Mouse (Mus musculus): ENCODE results near the gene Ap5m1. TPM values are rescaled to one million over a fixed set of nuclear protein-coding genes. Genes with fewer than 3 reads are reported as not detected.

The Ap5m1 gene
- 24.4 and 26.4 TPM in 2 replicates for polyA plus RNA-seq (2015; fragmentation: Nextera tagmentation; extraction: Ambion mirVana)

- Histone ChIP-seq H3K27ac (ENCODE audit: low read length) (peak within 1 kb of the TSS; percentile 99), H3K9me3 (replicated peaks; ENCODE audit: control insufficient read depth, low read length) (no peaks in the 10 kb centered on the region), H3K4me1 (ENCODE audit: control insufficient read depth, insufficient read depth, low read length) (peaks cover 11% of the 10 kb centered on the region), H3K36me3 (ENCODE audit: control insufficient read depth, insufficient read depth, low read length) (no peaks in the 10 kb centered on the region), H3K27me3 (ENCODE audit: control insufficient read depth, insufficient read depth, low read length) (no peaks in the 10 kb centered on the region), H3K4me2 (ENCODE audit: low read depth, low read length) (peak within 1 kb of the TSS; percentile 74), H3K4me3 (replicated peaks; ENCODE audit: low read length) (peak within 1 kb of the TSS; percentile 92), H3K9ac (ENCODE audit: low read length) (peak within 1 kb of the TSS; percentile 98)
- peak; percentile 30 for ATAC-seq (ENCODE audit: insufficient read depth, low FRiP score)
- under 1% methylated on average over 56 of the region's 62 CpGs for WGBS
Observed at GRCm38 (mm10) chr14:49065529-49066273, at the start of gene Ap5m1. TSS of gene Ap5m1 (plus strand) at chr14:49066097.

- no peak for ATAC-seq (ENCODE audit: insufficient read depth, low FRiP score)
- Histone ChIP-seq H3K4me1 (ENCODE audit: control insufficient read depth, insufficient read depth, low read length) (no peaks in the 10 kb centered on the region), H3K9me3 (replicated peaks; ENCODE audit: control insufficient read depth, low read length) (no peaks in the 10 kb centered on the region), H3K9ac (ENCODE audit: low read length) (no peak overlapping the region), H3K27me3 (ENCODE audit: control insufficient read depth, insufficient read depth, low read length) (no peaks in the 10 kb centered on the region), H3K36me3 (ENCODE audit: control insufficient read depth, insufficient read depth, low read length) (no peaks in the 10 kb centered on the region), H3K27ac (ENCODE audit: low read length) (no peak overlapping the region), H3K4me2 (ENCODE audit: low read depth, low read length) (no peak overlapping the region), H3K4me3 (replicated peaks; ENCODE audit: low read length) (no peak overlapping the region)
- 82% methylated on average over 5 of the region's 5 CpGs for WGBS
Observed at GRCm38 (mm10) chr14:49019765-49020164, 46.1 kb upstream of the Ap5m1 start.

GRCm38 (mm10) chr14:49027040-49027778 lies 38.7 kb upstream of the Ap5m1 start:
- Histone ChIP-seq H3K4me1 (ENCODE audit: control insufficient read depth, insufficient read depth, low read length) (no peaks in the 10 kb centered on the region), H3K9me3 (replicated peaks; ENCODE audit: control insufficient read depth, low read length) (no peaks in the 10 kb centered on the region), H3K4me3 (replicated peaks; ENCODE audit: low read length) (no peak overlapping the region), H3K27me3 (ENCODE audit: control insufficient read depth, insufficient read depth, low read length) (no peaks in the 10 kb centered on the region), H3K4me2 (ENCODE audit: low read depth, low read length) (no peak overlapping the region), H3K9ac (ENCODE audit: low read length) (no peak overlapping the region), H3K36me3 (ENCODE audit: control insufficient read depth, insufficient read depth, low read length) (peaks cover 11% of the 10 kb centered on the region), H3K27ac (ENCODE audit: low read length) (no peak overlapping the region)
- 86% methylated on average over 6 of the region's 6 CpGs for WGBS
- ATAC-seq (ENCODE audit: insufficient read depth, low FRiP score), result peak; percentile 56; the same call in 1 of the 2 replicates

- no peak for ATAC-seq (ENCODE audit: insufficient read depth, low FRiP score)
Observed at GRCm38 (mm10) chr14:49027779-49028368, 38.0 kb upstream of the Ap5m1 start.

GRCm38 (mm10) chr14:49028991-49029390 lies 36.9 kb upstream of the Ap5m1 start:
- Histone ChIP-seq H3K9ac (ENCODE audit: low read length) (no peak overlapping the region), H3K9me3 (replicated peaks; ENCODE audit: control insufficient read depth, low read length) (no peaks in the 10 kb centered on the region), H3K36me3 (ENCODE audit: control insufficient read depth, insufficient read depth, low read length) (peaks cover 11% of the 10 kb centered on the region), H3K4me2 (ENCODE audit: low read depth, low read length) (no peak overlapping the region), H3K27me3 (ENCODE audit: control insufficient read depth, insufficient read depth, low read length) (no peaks in the 10 kb centered on the region), H3K4me3 (replicated peaks; ENCODE audit: low read length) (no peak overlapping the region), H3K27ac (ENCODE audit: low read length) (no peak overlapping the region), H3K4me1 (ENCODE audit: control insufficient read depth, insufficient read depth, low read length) (no peaks in the 10 kb centered on the region)
- WGBS, result 91% methylated on average over 5 of the region's 5 CpGs
- ATAC-seq (ENCODE audit: insufficient read depth, low FRiP score), result no peak

More at GRCm38 (mm10) chr14:49027779-49028368, 38.0 kb upstream of the Ap5m1 start:
- Histone ChIP-seq H3K9ac (ENCODE audit: low read length) (no peak overlapping the region), H3K4me2 (ENCODE audit: low read depth, low read length) (no peak overlapping the region), H3K9me3 (replicated peaks; ENCODE audit: control insufficient read depth, low read length) (no peaks in the 10 kb centered on the region), H3K4me1 (ENCODE audit: control insufficient read depth, insufficient read depth, low read length) (no peaks in the 10 kb centered on the region), H3K36me3 (ENCODE audit: control insufficient read depth, insufficient read depth, low read length) (peaks cover 11% of the 10 kb centered on the region), H3K27ac (ENCODE audit: low read length) (no peak overlapping the region), H3K27me3 (ENCODE audit: control insufficient read depth, insufficient read depth, low read length) (no peaks in the 10 kb centered on the region), H3K4me3 (replicated peaks; ENCODE audit: low read length) (no peak overlapping the region)
- 83% methylated on average over 3 of the region's 3 CpGs for WGBS

GRCm38 (mm10) chr14:49045610-49046009 lies 20.3 kb upstream of the Ap5m1 start:
- no peaks in the 10 kb centered on the region for H3K9me3 ChIP-seq (replicated peaks; ENCODE audit: control insufficient read depth, low read length)
- no peak overlapping the region for H3K4me2 ChIP-seq (ENCODE audit: low read depth, low read length)
- H3K9ac ChIP-seq (ENCODE audit: low read length), result no peak overlapping the region
- ATAC-seq (ENCODE audit: insufficient read depth, low FRiP score), result no peak
- 92% methylated on average over 4 of the region's 4 CpGs for WGBS
- H3K4me1 ChIP-seq (ENCODE audit: control insufficient read depth, insufficient read depth, low read length), result no peaks in the 10 kb centered on the region
- no peaks in the 10 kb centered on the region for H3K36me3 ChIP-seq (ENCODE audit: control insufficient read depth, insufficient read depth, low read length)
- no peaks in the 10 kb centered on the region for H3K27me3 ChIP-seq (ENCODE audit: control insufficient read depth, insufficient read depth, low read length)
- no peak overlapping the region for H3K27ac ChIP-seq (ENCODE audit: low read length)
- H3K4me3 ChIP-seq (replicated peaks; ENCODE audit: low read length), result no peak overlapping the region

GRCm38 (mm10) chr14:49049492-49049891 lies 16.4 kb upstream of the Ap5m1 start:
- no peaks in the 10 kb centered on the region for H3K27me3 ChIP-seq (ENCODE audit: control insufficient read depth, insufficient read depth, low read length)
- no peaks in the 10 kb centered on the region for H3K4me1 ChIP-seq (ENCODE audit: control insufficient read depth, insufficient read depth, low read length)
- no peak overlapping the region for H3K27ac ChIP-seq (ENCODE audit: low read length)
- no peak overlapping the region for H3K4me2 ChIP-seq (ENCODE audit: low read depth, low read length)
- no peaks in the 10 kb centered on the region for H3K9me3 ChIP-seq (replicated peaks; ENCODE audit: control insufficient read depth, low read length)
- ATAC-seq (ENCODE audit: insufficient read depth, low FRiP score), result no peak
- H3K36me3 ChIP-seq (ENCODE audit: control insufficient read depth, insufficient read depth, low read length), result no peaks in the 10 kb centered on the region
- no peak overlapping the region for H3K4me3 ChIP-seq (replicated peaks; ENCODE audit: low read length)
- no peak overlapping the region for H3K9ac ChIP-seq (ENCODE audit: low read length)

GRCm38 (mm10) chr14:49063838-49064237 lies 2.1 kb upstream of the Ap5m1 start:
- no peak overlapping the region for H3K27ac ChIP-seq (ENCODE audit: low read length)
- WGBS, result 52% methylated on average over 2 of the region's 2 CpGs
- ATAC-seq (ENCODE audit: insufficient read depth, low FRiP score), result no peak
- H3K9me3 ChIP-seq (replicated peaks; ENCODE audit: control insufficient read depth, low read length), result no peaks in the 10 kb centered on the region
- peaks cover 11% of the 10 kb centered on the region for H3K4me1 ChIP-seq (ENCODE audit: control insufficient read depth, insufficient read depth, low read length)
- no peak overlapping the region for H3K4me2 ChIP-seq (ENCODE audit: low read depth, low read length)
- no peak overlapping the region for H3K4me3 ChIP-seq (replicated peaks; ENCODE audit: low read length)
- H3K9ac ChIP-seq (ENCODE audit: low read length), result no peak overlapping the region
- H3K36me3 ChIP-seq (ENCODE audit: control insufficient read depth, insufficient read depth, low read length), result no peaks in the 10 kb centered on the region
- no peaks in the 10 kb centered on the region for H3K27me3 ChIP-seq (ENCODE audit: control insufficient read depth, insufficient read depth, low read length)

GRCm38 (mm10) chr14:49066274-49066823 lies 452 bp downstream of the Ap5m1 start, which contains the start of gene Exoc5:
TSS of gene Exoc5 (minus strand) at chr14:49066653.
- H3K4me3 ChIP-seq (replicated peaks; ENCODE audit: low read length), result peak within 1 kb of the TSS; percentile 92
- peak within 1 kb of the TSS; percentile 74 for H3K4me2 ChIP-seq (ENCODE audit: low read depth, low read length)
- peak; percentile 96 for ATAC-seq (ENCODE audit: insufficient read depth, low FRiP score)
- H3K9ac ChIP-seq (ENCODE audit: low read length), result peak within 1 kb of the TSS; percentile 98
- peaks cover 11% of the 10 kb centered on the region for H3K4me1 ChIP-seq (ENCODE audit: control insufficient read depth, insufficient read depth, low read length)
- WGBS, result under 1% methylated on average over 53 of the region's 53 CpGs
- H3K36me3 ChIP-seq (ENCODE audit: control insufficient read depth, insufficient read depth, low read length), result no peaks in the 10 kb centered on the region
- no peaks in the 10 kb centered on the region for H3K9me3 ChIP-seq (replicated peaks; ENCODE audit: control insufficient read depth, low read length)
- H3K27ac ChIP-seq (ENCODE audit: low read length), result peak within 1 kb of the TSS; percentile 99
- no peaks in the 10 kb centered on the region for H3K27me3 ChIP-seq (ENCODE audit: control insufficient read depth, insufficient read depth, low read length)

All from stomach, embryonic 16.5 days (tissue).